In the genomic region with DNA sequence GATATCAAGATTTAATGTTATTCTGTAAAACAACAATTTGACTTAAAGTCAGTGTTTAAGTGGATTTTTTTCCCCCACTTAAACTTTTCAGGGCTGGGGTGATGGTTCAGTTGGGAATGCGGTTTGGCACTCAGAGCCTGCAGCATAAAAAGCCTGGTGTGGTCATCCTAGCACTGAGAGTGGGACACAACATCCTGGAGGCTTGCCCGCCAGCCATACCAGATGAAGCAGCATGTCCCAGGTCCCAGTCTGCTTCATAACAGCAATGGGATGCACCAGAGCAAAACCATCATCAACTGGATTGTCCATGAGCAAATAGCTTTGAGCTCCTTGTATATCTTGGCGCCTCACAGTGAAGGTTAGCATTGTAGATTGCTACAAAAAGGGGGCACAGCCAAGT, we compare ENCODE assay signal across 24 mouse cellular contexts. TPM values are rescaled to one million over a fixed set of nuclear protein-coding genes. Genes with fewer than 3 reads are reported as not detected.
A peak's percentile ranks its signal among the peaks of the same experiment; 100 is the strongest.
DNase-seq lines count a peak whose midpoint lies in the region; TF ChIP-seq lines count a peak whose summit lies in the region.
"Had no signal": no experiment of that assay in that cellular context is flagged by ENCODE, and none has a peak within 500 bp of the region (broad histone marks: within the 10 kb centered on the region; RNA-seq: fewer than 3 reads in every experiment).

No protein-coding gene starts in this region.

- intact Hi-C loops in gastrocnemius, postnatal 14 days (cut with DNase I; ENCODE audit: low total_unique reads), result no loop called here
- intact Hi-C loops in heart, adult 2 months (cut with DNase I), result no loop called here
- intact Hi-C loops in heart, postnatal 14 days (cut with DNase I), result loop anchor here (5.0 kb wide), 1 partner anchor 36 kb away; no protein-coding TSS in a partner anchor

- no peak overlapping the region for H3K9ac ChIP-seq in heart, adult 2 months (ENCODE audit: low read depth, low read length)
- H3K9ac ChIP-seq: embryonic facial prominence, embryonic 12.5 days; forebrain, embryonic 13.5 days; forebrain, embryonic 15.5 days had no signal

- peaks cover 49% of the 10 kb centered on the region for H3K36me3 ChIP-seq in heart, adult 2 months (ENCODE audit: control insufficient read depth, insufficient read depth, low read length)

- no peak overlapping the region for H3K4me3 ChIP-seq in heart, adult 2 months
- H3K4me3 ChIP-seq: embryonic facial prominence, embryonic 10.5 days; embryonic facial prominence, embryonic 12.5 days; forebrain, embryonic 13.5 days; forebrain, embryonic 15.5 days had no signal

- peaks cover 6% of the 10 kb centered on the region for H3K4me1 ChIP-seq in heart, adult 2 months (ENCODE audit: control insufficient read depth, insufficient read depth, low read length)
- H3K4me1 ChIP-seq: embryonic facial prominence, embryonic 10.5 days; embryonic facial prominence, embryonic 12.5 days; forebrain, embryonic 13.5 days; forebrain, embryonic 15.5 days had no signal

- no peak for TF ChIP-seq CTCF in heart, adult 2 months (IDR thresholded peaks at IDR 0.05)

- TF ChIP-seq EP300 in heart, adult 2 months (IDR thresholded peaks at IDR 0.05; ENCODE audit: insufficient read depth, low read depth, low read length), result peak; percentile 88

- peak; percentile 56 for TF ChIP-seq POLR2A in heart, adult 2 months (IDR thresholded peaks at IDR 0.05; ENCODE audit: insufficient read depth, low read depth, low read length)

- H3K27ac ChIP-seq in heart, adult 2 months, result peak overlapping the region; percentile 83; the same call in 1 of the 2 replicates
- H3K27ac ChIP-seq: embryonic facial prominence, embryonic 10.5 days; embryonic facial prominence, embryonic 12.5 days; forebrain, embryonic 13.5 days; forebrain, embryonic 15.5 days had no signal

- 76% methylated on average over 3 of the region's 3 CpGs for WGBS in heart, adult 2 months

- H3K27me3 ChIP-seq in heart, adult 2 months (ENCODE audit: control insufficient read depth, insufficient read depth, low read length), result no peaks in the 10 kb centered on the region
- H3K27me3 ChIP-seq: embryonic facial prominence, embryonic 12.5 days; forebrain, embryonic 13.5 days; forebrain, embryonic 15.5 days; Patski had no signal

- DNase-seq in gastrocnemius, postnatal 14 days, result peak; percentile 10
- DNase-seq in gastrocnemius, postnatal 25 days, result no peak
- no peak for DNase-seq in heart, adult 2 months
- DNase-seq in heart, postnatal 14 days, result no peak
- DNase-seq in Muller cell, postnatal 12 days (ENCODE audit: inconsistent ontology term), result peak; percentile 39
- DNase-seq in thymus, postnatal 36 days, result no peak
- DNase-seq: adrenal gland, adult 8-10 months; adrenal gland, postnatal 14 days; adrenal gland, postnatal 36 days; cerebellum, adult 11-12 months; cerebellum, adult 2 months; cerebellum, adult 9-10 months; cerebellum, postnatal 10 days; cerebellum, postnatal 25 days had no signal

- H3K79me2 ChIP-seq in heart, adult 2 months (replicated peaks; ENCODE audit: control insufficient read depth, insufficient read depth, low read length), result no peaks in the 10 kb centered on the region

RNA-seq across cellular contexts. Expression of a gene that starts 11.1 kb away (rescaled TPM):
- 100 to 1,000 TPM; 118 to 208 TPM for total RNA-seq in gastrocnemius, postnatal 14 days (2021)
- 100 to 1,000 TPM; 183 to 199 TPM for total RNA-seq in gastrocnemius, postnatal 25 days (2021)
- total RNA-seq in heart, adult 2 months (2021), result 100 to 1,000 TPM; 691 to 757 TPM
- polyA plus RNA-seq in heart, adult 2 months (2012; rRNA removed), result 191 and 268 TPM in 2 replicates
- total RNA-seq in heart, postnatal 14 days (2021), result 100 to 1,000 TPM; 413 to 423 TPM
- total RNA-seq: adrenal gland, postnatal 14 days; ES-E14; MEL had no signal
- polyA plus RNA-seq: activated CD4-positive, CD25-positive, alpha-beta regulatory T cell, adult 4 months; cortical plate, adult 2 months; embryonic facial prominence, embryonic 10.5 days; forebrain, embryonic 11.5 days; forebrain, embryonic 13.5 days; forebrain, embryonic 15.5 days; Patski had no signal

RNA-seq across cellular contexts. Expression of a gene that starts 56.1 kb away (rescaled TPM):
- 10 to 100 TPM; 18.9 to 19.7 TPM for total RNA-seq in gastrocnemius, postnatal 14 days (2021)
- total RNA-seq in gastrocnemius, postnatal 25 days (2021), result 10 to 100 TPM; 14.0 to 17.1 TPM
- total RNA-seq in heart, adult 2 months (2021), result 10 to 100 TPM; 27.8 to 28.3 TPM
- polyA plus RNA-seq in heart, adult 2 months (2012; rRNA removed), result 11.5 and 13.9 TPM in 2 replicates
- total RNA-seq in heart, postnatal 14 days (2021), result 10 to 100 TPM; 30.7 to 32.9 TPM

Comparison
In these comparisons a context has a peak if more than half of its experiments do, and no peak if none do; other contexts are left out.
1. DNase-seq: peak in gastrocnemius, postnatal 14 days (single experiment) and Muller cell, postnatal 12 days (single experiment); none in gastrocnemius, postnatal 25 days (single experiment), heart, adult 2 months (0 of 2), heart, postnatal 14 days (0 of 2) and thymus, postnatal 36 days (0 of 2).